Mouse (Mus musculus) limb, embryonic 11.5 days (tissue): ENCODE data around the gene Selenos. TPM values are rescaled to one million over a fixed set of nuclear protein-coding genes. Genes with fewer than 3 reads are reported as not detected.

Source experiments
- ATAC-seq: fragments of 200-750 bp; cut with Nextera tagmentation; 2 replicates; pipeline ENCODE4 v1.8.0; 2017; ENCODE audit warnings: low read depth; ENCODE audit not compliant: insufficient number of reproducible peaks, low FRiP score, low TSS enrichment
- DNase-seq: peaks from one replicate; pipeline ENCODE4 v3.0.0-alpha.2; 2015; ENCODE audit warnings: low spot score
- H3K27ac ChIP-seq: fragments of 300-500 bp; sonication (generic); replicated peaks from 2 replicates; pipeline ENCODE4 v1.5.1; 2014; ENCODE audit warnings: low read depth, mild to moderate bottlenecking, low read length
- H3K27me3 ChIP-seq: fragments of 300-500 bp; sonication (generic); 2 replicates; pipeline ENCODE4 v1.6.1; 2014; ENCODE audit warnings: mild to moderate bottlenecking, low read length, mixed read lengths; ENCODE audit not compliant: control insufficient read depth, insufficient read depth
- H3K36me3 ChIP-seq: fragments of 300-500 bp; sonication (generic); 2 replicates; pipeline ENCODE4 v1.6.1; 2014; ENCODE audit warnings: mild to moderate bottlenecking, low read length, moderate library complexity, mixed read lengths; ENCODE audit not compliant: control insufficient read depth, insufficient read depth
- H3K4me1 ChIP-seq: fragments of 300-500 bp; sonication (generic); 2 replicates; pipeline ENCODE4 v1.6.1; 2014; ENCODE audit warnings: low read length, mixed read lengths; ENCODE audit not compliant: control insufficient read depth, insufficient read depth
- H3K4me2 ChIP-seq: fragments of 300-500 bp; sonication (generic); 2 replicates; pipeline ENCODE4 v1.6.1; 2014; ENCODE audit warnings: low read depth, mild to moderate bottlenecking, moderate library complexity; ENCODE audit not compliant: severe bottlenecking
- H3K4me3 ChIP-seq: fragments of 300-500 bp; sonication (generic); 2 replicates; pipeline ENCODE4 v1.5.1; 2014; ENCODE audit warnings: low read depth, low read length
- H3K9ac ChIP-seq: fragments of 300-500 bp; sonication (generic); 2 replicates; pipeline ENCODE4 v1.6.1; 2014; ENCODE audit warnings: mild to moderate bottlenecking, low read length
- H3K9me3 ChIP-seq: fragments of 300-500 bp; sonication (generic); 2 replicates; pipeline ENCODE4 v1.6.1; 2016; ENCODE audit warnings: low read length; ENCODE audit not compliant: control insufficient read depth
- WGBS: fragments of 180-500 bp; shearing (Covaris S2); extraction: QIAGEN DNeasy Blood & Tissue Kit; methylation state at CpG from one replicate; pipeline ENCODE4 v1.1.7; 2014; 5-methylcytosine and 5-hydroxymethylcytosine counted together
- polyA plus RNA-seq: library from polyadenylated mRNA; unstranded; fragments of >200 nt; fragmentation: Nextera tagmentation; extraction: Ambion mirVana; gene quantifications from 2 replicates; pipeline ENCODE4 v1.2.1, GENCODE M21; 2014

The Selenos gene
- polyA plus RNA-seq, 1 experiment from 2014 or later: 87.7 TPM

DNA sequence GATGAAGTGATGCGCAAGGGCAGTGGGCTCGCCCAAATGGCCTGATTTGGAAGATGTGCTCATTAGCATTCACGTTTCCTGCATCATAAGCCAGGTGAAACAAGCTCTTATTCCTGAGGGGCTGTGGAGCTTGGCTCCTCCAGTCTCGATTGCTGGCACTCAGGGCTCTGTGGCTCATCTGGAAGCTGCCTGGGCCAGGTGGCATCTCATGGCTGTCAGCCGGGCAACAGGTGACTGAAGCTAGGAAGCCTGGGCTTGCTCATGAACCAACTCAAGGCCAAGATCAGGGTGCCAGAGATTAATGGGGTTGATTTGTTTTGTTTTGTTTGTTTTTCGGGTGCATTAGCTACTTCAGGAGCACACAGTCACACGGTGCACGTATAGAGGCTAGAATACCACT, 13.2 kb downstream of the Selenos start:
- no peak for ATAC-seq
- no peak overlapping the region for H3K9ac ChIP-seq
- peaks cover 11% of the 10 kb centered on the region; the same call in 1 of the 2 replicates for H3K36me3 ChIP-seq
- no peaks in the 10 kb centered on the region for H3K4me1 ChIP-seq
- no peak overlapping the region for H3K4me3 ChIP-seq
- DNase-seq: no peak
- no peak overlapping the region for H3K27ac ChIP-seq
- no peak overlapping the region for H3K4me2 ChIP-seq
- WGBS: 87% methylated on average over 8 of the region's 8 CpGs
- no peaks in the 10 kb centered on the region for H3K9me3 ChIP-seq
- H3K27me3 ChIP-seq: no peaks in the 10 kb centered on the region

- Histone ChIP-seq H3K4me3 (no peak overlapping the region), H3K4me2 (no peak overlapping the region), H3K36me3 (peaks cover 7% of the 10 kb centered on the region; the same call in 1 of the 2 replicates), H3K9ac (no peak overlapping the region), H3K27me3 (no peaks in the 10 kb centered on the region), H3K4me1 (no peaks in the 10 kb centered on the region), H3K27ac (no peak overlapping the region), H3K9me3 (no peaks in the 10 kb centered on the region)
- ATAC-seq (no peak), DNase-seq (no peak)
- 75% methylated on average over 5 of the region's 5 CpGs for WGBS
Measured at GRCm38 (mm10) chr7:66094141-66094540, 14.7 kb downstream of the Selenos start.

DNA sequence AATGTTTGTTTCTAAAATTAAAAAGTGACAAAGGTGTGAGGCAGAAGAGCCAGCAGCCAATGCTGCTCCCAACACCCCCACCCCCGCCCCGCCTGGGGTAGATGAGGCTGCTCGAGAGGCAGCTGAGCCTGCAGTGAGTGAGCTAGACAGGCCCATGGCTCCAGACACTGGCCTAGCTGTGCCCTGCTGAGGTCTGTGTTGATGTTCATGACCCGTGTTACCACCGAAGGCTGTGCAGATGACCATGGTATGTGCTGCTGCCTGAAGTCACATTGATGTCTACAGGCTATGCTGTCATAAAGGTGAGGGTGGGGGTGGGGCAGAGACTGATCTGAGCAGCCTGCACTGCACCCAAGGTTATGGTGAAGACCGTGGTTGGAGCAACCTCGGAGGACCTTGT, 19.4 kb downstream of the Selenos start:
- H3K27me3 ChIP-seq: no peaks in the 10 kb centered on the region
- H3K36me3 ChIP-seq: no peaks in the 10 kb centered on the region
- WGBS: 85% methylated on average over 7 of the region's 7 CpGs
- H3K4me2 ChIP-seq: no peak overlapping the region
- ATAC-seq: no peak
- no peak for DNase-seq
- no peaks in the 10 kb centered on the region for H3K4me1 ChIP-seq
- H3K27ac ChIP-seq: no peak overlapping the region
- no peaks in the 10 kb centered on the region for H3K9me3 ChIP-seq
- no peak overlapping the region for H3K9ac ChIP-seq
- no peak overlapping the region for H3K4me3 ChIP-seq

DNA sequence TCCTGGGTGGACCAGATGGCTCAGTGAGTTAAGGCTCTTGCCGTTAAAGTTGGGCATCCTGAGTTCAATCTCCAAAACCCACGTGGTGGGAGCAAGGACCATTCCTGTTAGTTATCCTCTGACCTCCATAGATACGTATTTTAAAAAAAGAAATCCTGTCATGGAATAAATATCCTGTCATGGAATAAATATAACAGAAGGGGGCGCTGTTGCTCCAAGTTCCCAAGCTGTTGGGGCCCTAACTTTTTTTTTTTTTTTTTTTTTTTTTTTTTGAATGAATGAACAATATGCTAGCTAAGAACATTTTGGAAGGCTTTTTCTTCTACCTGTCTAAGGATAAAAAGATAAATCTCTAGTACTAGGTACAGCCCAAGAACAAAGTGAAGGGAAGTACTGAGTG, 22.4 kb downstream of the Selenos start:
- no peak overlapping the region for H3K9ac ChIP-seq
- no peaks in the 10 kb centered on the region for H3K4me1 ChIP-seq
- no peak overlapping the region for H3K4me2 ChIP-seq
- no peaks in the 10 kb centered on the region for H3K9me3 ChIP-seq
- H3K27me3 ChIP-seq: no peaks in the 10 kb centered on the region
- WGBS: 11% methylated on average over 4 of the region's 4 CpGs
- no peak for DNase-seq
- no peaks in the 10 kb centered on the region for H3K36me3 ChIP-seq
- ATAC-seq: no peak
- no peak overlapping the region for H3K4me3 ChIP-seq
- H3K27ac ChIP-seq: no peak overlapping the region

DNA sequence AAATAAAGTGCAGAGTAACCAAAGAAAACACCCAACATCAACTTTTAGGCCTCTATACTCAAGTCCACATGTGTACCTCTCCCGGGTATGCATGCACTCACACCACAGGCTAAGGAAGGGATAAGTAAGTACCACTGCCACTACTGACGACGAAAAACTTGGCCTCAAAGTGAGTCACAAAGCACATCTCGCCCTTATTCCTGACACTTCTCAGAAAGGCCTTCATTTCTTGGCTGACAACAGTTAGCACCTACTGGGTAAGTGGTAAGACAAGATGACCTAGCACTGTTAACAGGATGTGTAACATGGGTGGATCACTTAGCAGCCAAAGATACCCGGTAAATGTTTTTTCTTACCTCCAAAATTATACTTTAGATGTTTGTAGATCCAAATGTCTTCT, 25.1 kb downstream of the Selenos start:
- Histone ChIP-seq H3K4me2 (no peak overlapping the region), H3K4me3 (no peak overlapping the region), H3K9me3 (no peaks in the 10 kb centered on the region), H3K36me3 (no peaks in the 10 kb centered on the region), H3K9ac (no peak overlapping the region), H3K27ac (no peak overlapping the region), H3K27me3 (no peaks in the 10 kb centered on the region), H3K4me1 (no peaks in the 10 kb centered on the region)
- no peak for ATAC-seq
- no peak for DNase-seq
- 86% methylated on average over 5 of the region's 5 CpGs for WGBS

GRCm38 (mm10) chr7:66105771-66106170, 26.3 kb downstream of the Selenos start:
- 73% methylated on average over 4 of the region's 4 CpGs for WGBS
- H3K4me1 ChIP-seq: no peaks in the 10 kb centered on the region
- ATAC-seq: no peak
- no peak overlapping the region for H3K4me3 ChIP-seq
- no peaks in the 10 kb centered on the region for H3K9me3 ChIP-seq
- H3K9ac ChIP-seq: no peak overlapping the region
- no peaks in the 10 kb centered on the region for H3K36me3 ChIP-seq
- no peak overlapping the region for H3K4me2 ChIP-seq
- H3K27me3 ChIP-seq: no peaks in the 10 kb centered on the region
- no peak for DNase-seq
- H3K27ac ChIP-seq: no peak overlapping the region

- Histone ChIP-seq H3K4me1 (no peaks in the 10 kb centered on the region), H3K9me3 (no peaks in the 10 kb centered on the region), H3K36me3 (no peaks in the 10 kb centered on the region), H3K4me3 (no peak overlapping the region), H3K9ac (no peak overlapping the region), H3K27me3 (no peaks in the 10 kb centered on the region), H3K4me2 (no peak overlapping the region), H3K27ac (no peak overlapping the region)
- DNase-seq (no peak), ATAC-seq (no peak)
- 78% methylated on average over 7 of the region's 7 CpGs for WGBS
Measured at GRCm38 (mm10) chr7:66106581-66107056, 27.2 kb downstream of the Selenos start.

DNA sequence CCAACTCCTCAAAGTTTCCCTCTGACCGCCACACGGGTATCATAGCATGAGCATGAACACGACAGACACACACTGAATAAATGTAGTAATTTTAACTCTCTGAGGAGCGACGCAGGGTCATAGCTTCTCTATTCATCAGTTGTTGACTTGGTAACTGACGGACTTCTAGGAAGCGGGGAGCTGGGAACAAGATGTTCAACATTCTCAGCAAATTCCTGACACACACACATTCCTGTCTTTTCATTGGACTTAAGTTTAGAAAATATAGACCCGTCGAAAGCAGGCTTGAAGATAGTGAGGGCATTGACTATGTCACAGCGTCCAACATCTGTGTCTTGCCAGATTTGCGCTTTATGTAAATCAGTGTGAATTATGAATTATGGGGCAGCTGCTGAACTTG, 27.8 kb downstream of the Selenos start:
- Histone ChIP-seq H3K4me1 (no peaks in the 10 kb centered on the region), H3K9ac (no peak overlapping the region), H3K4me3 (no peak overlapping the region), H3K9me3 (no peaks in the 10 kb centered on the region), H3K27ac (no peak overlapping the region), H3K27me3 (no peaks in the 10 kb centered on the region), H3K4me2 (no peak overlapping the region), H3K36me3 (no peaks in the 10 kb centered on the region)
- ATAC-seq (no peak), DNase-seq (no peak)
- 83% methylated on average over 11 of the region's 11 CpGs for WGBS

GRCm38 (mm10) chr7:66107930-66108329, 28.5 kb downstream of the Selenos start:
- Histone ChIP-seq H3K36me3 (no peaks in the 10 kb centered on the region), H3K4me2 (no peak overlapping the region), H3K9ac (no peak overlapping the region), H3K4me3 (no peak overlapping the region), H3K27ac (no peak overlapping the region), H3K4me1 (no peaks in the 10 kb centered on the region), H3K27me3 (no peaks in the 10 kb centered on the region), H3K9me3 (no peaks in the 10 kb centered on the region)
- DNase-seq (peak; percentile 32), ATAC-seq (no peak)
- 19% methylated on average over 7 of the region's 7 CpGs for WGBS
